Mouse (Mus musculus) liver, postnatal 0 days (tissue): ENCODE results near the gene Wdr91. TPM values are rescaled to one million over a fixed set of nuclear protein-coding genes. Genes with fewer than 3 reads are reported as not detected.
A peak's percentile ranks its signal among the peaks of the same experiment; 100 is the strongest.

Source experiments
- ATAC-seq: fragments of 200-750 bp; cut with Nextera tagmentation; 2 replicates; pipeline ENCODE4 v1.8.0; 2017; ENCODE audit warnings: mild to moderate bottlenecking, moderate library complexity
- DNase-seq: peaks from one replicate; pipeline ENCODE4 v3.0.0-alpha.2; 2016
- H3K27ac ChIP-seq: fragments of 300-500 bp; sonication (generic); 2 replicates; pipeline ENCODE4 v1.5.1; 2014; ENCODE audit warnings: antibody characterized with exemption, moderate library complexity, mild to moderate bottlenecking, low read depth
- H3K27me3 ChIP-seq: fragments of 300-500 bp; sonication (generic); 2 replicates; pipeline ENCODE4 v1.6.1; 2014; ENCODE audit warnings: low read length, control low read depth, mixed read lengths; ENCODE audit not compliant: insufficient read depth
- H3K36me3 ChIP-seq: fragments of 300-500 bp; sonication (generic); replicated peaks from 2 replicates; pipeline ENCODE4 v1.6.1; 2014; ENCODE audit warnings: mild to moderate bottlenecking, control low read depth, low read length, moderate library complexity, mixed read lengths; ENCODE audit not compliant: insufficient read depth
- H3K4me1 ChIP-seq: fragments of 300-500 bp; sonication (generic); 2 replicates; pipeline ENCODE4 v1.6.1; 2014; ENCODE audit warnings: antibody characterized with exemption, mild to moderate bottlenecking, control low read depth; ENCODE audit not compliant: insufficient read depth
- H3K4me2 ChIP-seq: fragments of 300-500 bp; sonication (generic); 2 replicates; pipeline ENCODE4 v1.6.1; 2014; ENCODE audit warnings: low read depth, mild to moderate bottlenecking, low read length, moderate library complexity, mixed read lengths
- H3K4me3 ChIP-seq: fragments of 300-500 bp; sonication (generic); 2 replicates; pipeline ENCODE4 v1.5.1; 2014; ENCODE audit warnings: low read depth, low read length
- H3K9ac ChIP-seq: fragments of 300-500 bp; sonication (generic); replicated peaks from 2 replicates; pipeline ENCODE4 v1.6.1; 2014; ENCODE audit warnings: mild to moderate bottlenecking, moderate library complexity
- H3K9me3 ChIP-seq: fragments of 300-500 bp; sonication (generic); 2 replicates; pipeline ENCODE4 v1.6.1; 2016; ENCODE audit warnings: mild to moderate bottlenecking, control low read depth, low read length, mixed read lengths
- CTCF ChIP-seq: sonication (generic); IDR thresholded peaks from 2 replicates; pipeline ENCODE4 v1.5.1; 2016; ENCODE audit warnings: antibody characterized with exemption, low read depth
- EP300 ChIP-seq: IDR thresholded peaks from 2 replicates; pipeline ENCODE4 v1.6.1; 2016; ENCODE audit warnings: antibody characterized with exemption, low read depth, mild to moderate bottlenecking
- WGBS: fragments of 180-500 bp; shearing (Covaris S2); extraction: QIAGEN DNeasy Blood & Tissue Kit; methylation state at CpG from one replicate; pipeline ENCODE4 v1.1.7; 2014; ENCODE audit not compliant: insufficient replicate concordance; 5-methylcytosine and 5-hydroxymethylcytosine counted together
- polyA plus RNA-seq: library from polyadenylated mRNA; unstranded; fragments of >200 nt; fragmentation: Nextera tagmentation; extraction: Ambion mirVana; gene quantifications from 2 replicates; pipeline ENCODE4 v1.2.1, GENCODE M21; 2015

Gene Wdr91
- polyA plus RNA-seq, 1 experiment from 2014 or later, result 5.7 TPM

- DNase-seq (no peak), ATAC-seq (no peak)
- Histone ChIP-seq H3K27ac (peak overlapping the region; percentile 29; the same call in 1 of the 2 replicates), H3K36me3 (peaks cover 27% of the 10 kb centered on the region), H3K4me2 (no peak overlapping the region), H3K9me3 (no peaks in the 10 kb centered on the region), H3K27me3 (no peaks in the 10 kb centered on the region), H3K9ac (peak overlapping the region; percentile 64; the same call in 1 of the 2 replicates), H3K4me3 (no peak overlapping the region), H3K4me1 (peaks cover 41% of the 10 kb centered on the region)
- TF ChIP-seq EP300 (no peak), CTCF (no peak)
- WGBS, result 82% methylated on average over 16 of the region's 16 CpGs
Observed at GRCm38 (mm10) chr6:34879101-34879740, 31.5 kb downstream of the Wdr91 start.

- H3K4me1 ChIP-seq, result peaks cover 46% of the 10 kb centered on the region
- WGBS, result under 1% methylated on average over 53 of the region's 56 CpGs
Observed at GRCm38 (mm10) chr6:34877509-34878321, 33.0 kb downstream of the Wdr91 start, which contains the start of gene Cyren. Gene Cyren, minus strand, starts transcription at chr6:34878060.

GRCm38 (mm10) chr6:34876835-34877156 is 33.9 kb downstream of the Wdr91 start:
- H3K9me3 ChIP-seq, result no peaks in the 10 kb centered on the region
- TF ChIP-seq CTCF (no peak), EP300 (no peak)
- H3K27ac ChIP-seq, result peak overlapping the region; percentile 91
- ATAC-seq (no peak), DNase-seq (peak; percentile 31)
- H3K36me3 ChIP-seq, result peaks cover 15% of the 10 kb centered on the region
- H3K27me3 ChIP-seq, result no peaks in the 10 kb centered on the region
- peak overlapping the region; percentile 64 for H3K9ac ChIP-seq
- peak overlapping the region; percentile 69 for H3K4me2 ChIP-seq
- peak overlapping the region; percentile 63; the same call in 1 of the 2 replicates for H3K4me3 ChIP-seq
- H3K4me1 ChIP-seq, result peaks cover 46% of the 10 kb centered on the region
- WGBS, result 14% methylated on average over 2 of the region's 2 CpGs

More at GRCm38 (mm10) chr6:34877509-34878321, 33.0 kb downstream of the Wdr91 start, which contains the start of gene Cyren:
- peak within 1 kb of the TSS; percentile 90 for H3K27ac ChIP-seq
- DNase-seq (peak; percentile 94), ATAC-seq (peak; percentile 91)
- peaks cover 21% of the 10 kb centered on the region for H3K36me3 ChIP-seq
- H3K4me3 ChIP-seq, result peak within 1 kb of the TSS; percentile 63
- H3K9me3 ChIP-seq, result no peaks in the 10 kb centered on the region
- TF ChIP-seq EP300, result no peak; the same call in 1 of the 2 replicates
- peak; percentile 73 for TF ChIP-seq CTCF
- H3K4me2 ChIP-seq, result peak within 1 kb of the TSS; percentile 69
- H3K27me3 ChIP-seq, result no peaks in the 10 kb centered on the region
- peak within 1 kb of the TSS; percentile 64 for H3K9ac ChIP-seq

- Histone ChIP-seq H3K4me1 (peaks cover 46% of the 10 kb centered on the region), H3K27ac (peak overlapping the region; percentile 91), H3K36me3 (peaks cover 15% of the 10 kb centered on the region), H3K9me3 (no peaks in the 10 kb centered on the region), H3K4me3 (peak overlapping the region; percentile 14; the same call in 1 of the 2 replicates), H3K9ac (peak overlapping the region; percentile 64), H3K4me2 (peak overlapping the region; percentile 69), H3K27me3 (no peaks in the 10 kb centered on the region)
- TF ChIP-seq EP300, result no peak
- peak; percentile 37 for TF ChIP-seq CTCF
- 26% methylated on average over 12 of the region's 12 CpGs for WGBS
- DNase-seq (peak; percentile 56), ATAC-seq (no peak)
Observed at GRCm38 (mm10) chr6:34875966-34876834, 34.5 kb downstream of the Wdr91 start.

- no peak for TF ChIP-seq EP300
- TF ChIP-seq CTCF, result no peak
- Histone ChIP-seq H3K27me3 (no peaks in the 10 kb centered on the region), H3K4me1 (peaks cover 51% of the 10 kb centered on the region), H3K27ac (peak overlapping the region; percentile 91), H3K9me3 (no peaks in the 10 kb centered on the region), H3K4me3 (peak overlapping the region; percentile 14), H3K36me3 (peaks cover 11% of the 10 kb centered on the region), H3K4me2 (peak overlapping the region; percentile 69), H3K9ac (peak overlapping the region; percentile 59)
- 39% methylated on average over 15 of the region's 15 CpGs for WGBS
- peak; percentile 69 for DNase-seq
- no peak for ATAC-seq
Observed at GRCm38 (mm10) chr6:34875268-34875761, 35.4 kb downstream of the Wdr91 start.
